Mouse (Mus musculus): Measurements from ENCODE around the gene Slc6a3.

- TF ChIP-seq MYOD1 (IDR thresholded peaks at IDR 0.05; ENCODE audit: control insufficient read depth in 1 of 3, insufficient read length in 2 of 3, low read depth in 2 of 3) (no peak), CEBPB (IDR thresholded peaks at IDR 0.05; ENCODE audit: insufficient read depth, poor library complexity, severe bottlenecking) (no peak), POLR2AphosphoS2 (IDR thresholded peaks at IDR 0.05; ENCODE audit: insufficient read length, low read depth) (no peak), POLR2A (IDR thresholded peaks at IDR 0.05; ENCODE audit: insufficient read length, low read depth) (no peak), MAX (IDR thresholded peaks at IDR 0.05; ENCODE audit: low read depth) (no peak), TCF3 (IDR thresholded peaks at IDR 0.05; ENCODE audit: insufficient read length, low read depth) (no peak)
These were observed 27.7 kb downstream of the Slc6a3 start for GRCm38 (mm10) chr13:73564201-73564600.

Data from myocyte (in vitro differentiated cells).